Mouse (Mus musculus): ENCODE data around the gene Homer2. TPM values are rescaled to one million over a fixed set of nuclear protein-coding genes. Genes with fewer than 3 reads are reported as not detected.

The Homer2 gene
- polyA plus RNA-seq, 1 experiment from 2014 or later = 16.0 TPM

DNA sequence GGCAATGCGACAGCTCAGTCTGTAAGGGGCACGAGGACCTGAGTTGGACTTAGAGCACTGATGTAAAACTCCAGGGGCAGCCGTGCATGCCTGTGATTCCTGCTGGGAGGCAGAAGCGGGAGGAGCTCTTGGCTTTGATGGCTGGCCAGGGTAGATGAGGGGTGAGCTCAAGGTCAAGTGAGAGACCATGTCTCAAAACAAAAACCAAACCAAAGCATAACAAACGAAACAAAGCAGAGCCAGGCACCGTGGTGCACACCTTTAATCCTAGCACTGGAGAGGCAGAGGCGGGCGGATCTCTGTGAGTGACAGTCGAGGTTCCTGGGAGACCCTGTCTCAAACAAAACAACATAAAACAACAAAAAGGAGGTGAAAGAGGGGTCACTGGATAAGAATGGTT, 92.3 kb downstream of the Homer2 start:
- WGBS = 78% methylated on average over 9 of the region's 9 CpGs
- Histone ChIP-seq H3K27ac (ENCODE audit: low read depth, low read length) (no peak overlapping the region), H3K9ac (ENCODE audit: low read depth, low read length) (no peak overlapping the region), H3K36me3 (ENCODE audit: control insufficient read depth, insufficient read depth, low read length) (no peaks in the 10 kb centered on the region), H3K27me3 (replicated peaks; ENCODE audit: control insufficient read depth, insufficient read depth, low read length) (no peaks in the 10 kb centered on the region), H3K4me1 (replicated peaks; ENCODE audit: control insufficient read depth, insufficient read depth, low read length) (no peaks in the 10 kb centered on the region; the same call in 1 of the 2 replicates), H3K4me2 (no peak overlapping the region), H3K4me3 (ENCODE audit: low read depth, low read length) (no peak overlapping the region), H3K9me3 (ENCODE audit: control insufficient read depth, low read length) (no peaks in the 10 kb centered on the region)
- ATAC-seq (replicated peaks; ENCODE audit: low FRiP score) (no peak), DNase-seq (ENCODE audit: low spot score) (no peak)

DNA sequence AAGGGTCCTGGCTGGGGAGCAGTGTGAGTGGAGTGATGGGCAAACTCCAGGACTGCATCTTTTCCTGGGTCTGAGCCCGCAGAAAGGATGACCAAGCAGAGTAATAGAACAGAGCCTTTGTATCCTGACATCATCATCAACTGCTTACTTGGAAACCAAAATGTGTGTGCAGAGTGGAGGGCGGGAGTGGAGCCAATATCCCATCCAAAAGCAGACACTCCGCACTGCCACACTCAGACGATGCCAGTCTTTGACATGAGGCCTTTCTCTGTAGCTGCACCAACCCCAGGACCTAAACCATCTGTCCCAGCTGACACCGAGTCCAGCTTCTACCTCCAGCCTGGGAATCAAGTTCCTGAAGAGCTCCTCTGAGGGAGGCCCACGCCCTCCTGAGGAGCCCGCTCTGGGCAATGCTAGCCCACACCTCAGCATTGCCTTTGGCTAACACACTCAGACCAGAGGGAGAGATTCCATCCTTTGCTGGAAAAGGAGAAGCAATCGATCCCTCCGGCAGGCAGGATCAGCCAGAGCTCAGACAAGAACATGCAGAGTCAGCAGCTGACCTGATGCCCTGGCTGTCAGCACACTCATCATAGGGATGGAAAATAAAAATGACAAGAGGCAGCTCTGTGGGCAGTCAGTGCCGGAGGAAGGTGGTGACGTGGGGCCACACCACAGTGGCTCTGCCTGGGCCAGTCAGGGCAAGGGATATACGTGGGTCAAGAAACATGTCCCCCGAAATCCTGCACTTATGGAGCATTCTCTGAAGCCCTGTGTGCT, 94.3 kb downstream of the Homer2 start:
- no peak overlapping the region for H3K4me2 ChIP-seq
- no peaks in the 10 kb centered on the region for H3K27me3 ChIP-seq (replicated peaks; ENCODE audit: control insufficient read depth, insufficient read depth, low read length)
- no peaks in the 10 kb centered on the region for H3K9me3 ChIP-seq (ENCODE audit: control insufficient read depth, low read length)
- 88% methylated on average over 13 of the region's 13 CpGs for WGBS
- no peak overlapping the region for H3K9ac ChIP-seq (ENCODE audit: low read depth, low read length)
- no peaks in the 10 kb centered on the region for H3K36me3 ChIP-seq (ENCODE audit: control insufficient read depth, insufficient read depth, low read length)
- no peak for DNase-seq (ENCODE audit: low spot score)
- H3K27ac ChIP-seq (ENCODE audit: low read depth, low read length) = no peak overlapping the region
- ATAC-seq (replicated peaks; ENCODE audit: low FRiP score) = no peak
- no peaks in the 10 kb centered on the region; the same call in 1 of the 2 replicates for H3K4me1 ChIP-seq (replicated peaks; ENCODE audit: control insufficient read depth, insufficient read depth, low read length)
- no peak overlapping the region for H3K4me3 ChIP-seq (ENCODE audit: low read depth, low read length)

DNA sequence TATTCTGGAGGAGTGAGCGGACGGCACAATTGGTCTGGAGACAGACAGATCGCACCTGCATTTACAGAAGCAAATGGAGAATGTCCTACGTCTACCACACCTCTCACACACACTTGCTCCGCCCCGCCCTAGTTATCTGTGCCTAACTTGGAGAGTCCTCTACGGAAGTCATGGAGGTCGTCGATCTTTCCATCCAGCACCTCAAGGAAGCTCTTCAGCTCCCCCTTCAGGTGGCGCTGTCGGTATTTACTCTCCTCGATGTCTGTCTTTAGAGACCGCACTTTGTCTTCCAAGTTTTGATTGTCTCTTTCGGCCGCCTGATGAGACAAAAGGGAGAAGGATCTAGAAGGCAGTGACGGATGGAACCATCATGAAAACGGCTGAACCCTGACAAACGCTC, 97.2 kb downstream of the Homer2 start:
- 51% methylated on average over 18 of the region's 18 CpGs for WGBS
- Histone ChIP-seq H3K36me3 (ENCODE audit: control insufficient read depth, insufficient read depth, low read length) (no peaks in the 10 kb centered on the region), H3K9me3 (ENCODE audit: control insufficient read depth, low read length) (no peaks in the 10 kb centered on the region), H3K27ac (ENCODE audit: low read depth, low read length) (no peak overlapping the region), H3K9ac (ENCODE audit: low read depth, low read length) (no peak overlapping the region), H3K27me3 (replicated peaks; ENCODE audit: control insufficient read depth, insufficient read depth, low read length) (no peaks in the 10 kb centered on the region), H3K4me2 (no peak overlapping the region), H3K4me1 (replicated peaks; ENCODE audit: control insufficient read depth, insufficient read depth, low read length) (peaks cover 5% of the 10 kb centered on the region), H3K4me3 (ENCODE audit: low read depth, low read length) (no peak overlapping the region)
- ATAC-seq (replicated peaks; ENCODE audit: low FRiP score) = peak; percentile 63
- no peak for DNase-seq (ENCODE audit: low spot score)

DNA sequence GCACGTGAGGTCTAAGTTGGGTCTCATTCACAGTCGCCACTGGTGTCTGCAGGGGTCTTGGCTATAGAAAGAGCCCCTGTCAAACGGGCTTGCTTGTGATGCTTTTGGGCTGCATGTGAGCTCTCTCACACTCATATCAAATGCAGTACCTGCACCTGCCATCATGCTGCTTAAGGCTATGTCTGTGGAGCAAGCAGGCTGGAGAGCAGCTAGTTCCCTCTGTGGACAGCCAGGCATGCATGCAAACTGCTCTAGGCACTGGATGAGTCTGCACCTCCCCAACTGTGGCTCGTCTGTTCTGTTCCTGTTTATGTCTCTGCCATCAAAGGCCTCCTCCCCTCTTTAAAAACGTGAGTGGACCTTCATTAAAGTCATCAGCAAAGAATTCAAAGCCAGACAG, 100.9 kb downstream of the Homer2 start:
- WGBS = 66% methylated on average over 5 of the region's 5 CpGs
- ATAC-seq (replicated peaks; ENCODE audit: low FRiP score) (no peak), DNase-seq (ENCODE audit: low spot score) (no peak)
- Histone ChIP-seq H3K4me1 (replicated peaks; ENCODE audit: control insufficient read depth, insufficient read depth, low read length) (peaks cover 12% of the 10 kb centered on the region), H3K36me3 (ENCODE audit: control insufficient read depth, insufficient read depth, low read length) (no peaks in the 10 kb centered on the region), H3K4me3 (ENCODE audit: low read depth, low read length) (no peak overlapping the region), H3K27me3 (replicated peaks; ENCODE audit: control insufficient read depth, insufficient read depth, low read length) (no peaks in the 10 kb centered on the region), H3K9ac (ENCODE audit: low read depth, low read length) (no peak overlapping the region; the same call in 1 of the 2 replicates), H3K4me2 (no peak overlapping the region), H3K9me3 (ENCODE audit: control insufficient read depth, low read length) (no peaks in the 10 kb centered on the region), H3K27ac (ENCODE audit: low read depth, low read length) (peak overlapping the region; percentile 33; the same call in 1 of the 2 replicates)

DNA sequence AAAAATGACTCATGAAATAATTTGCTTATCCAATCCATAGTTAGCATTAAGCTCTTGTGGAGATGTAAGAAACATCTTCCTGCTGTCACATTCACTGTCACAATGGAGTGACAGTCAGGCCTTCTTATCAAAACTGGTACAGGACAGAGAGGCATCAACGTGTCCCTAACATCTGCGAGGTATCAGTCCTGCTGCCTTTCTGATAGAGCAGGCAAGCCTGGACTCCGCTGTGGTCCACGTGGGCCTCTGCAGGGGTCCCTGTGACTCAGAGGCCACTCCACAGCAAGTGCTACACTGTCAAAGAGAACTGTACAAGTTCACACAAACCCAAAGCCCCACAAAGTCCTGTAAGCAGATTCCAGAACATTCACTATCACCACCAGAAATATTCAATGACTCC, 101.8 kb downstream of the Homer2 start:
- Histone ChIP-seq H3K36me3 (ENCODE audit: control insufficient read depth, insufficient read depth, low read length) (no peaks in the 10 kb centered on the region), H3K27me3 (replicated peaks; ENCODE audit: control insufficient read depth, insufficient read depth, low read length) (no peaks in the 10 kb centered on the region), H3K4me2 (no peak overlapping the region), H3K9me3 (ENCODE audit: control insufficient read depth, low read length) (no peaks in the 10 kb centered on the region), H3K27ac (ENCODE audit: low read depth, low read length) (peak overlapping the region; percentile 33), H3K4me3 (ENCODE audit: low read depth, low read length) (no peak overlapping the region), H3K4me1 (replicated peaks; ENCODE audit: control insufficient read depth, insufficient read depth, low read length) (peaks cover 12% of the 10 kb centered on the region), H3K9ac (ENCODE audit: low read depth, low read length) (no peak overlapping the region; the same call in 1 of the 2 replicates)
- ATAC-seq (replicated peaks; ENCODE audit: low FRiP score) (peak; percentile 96), DNase-seq (ENCODE audit: low spot score) (peak; percentile 54)
- 29% methylated on average over 4 of the region's 4 CpGs for WGBS

DNA sequence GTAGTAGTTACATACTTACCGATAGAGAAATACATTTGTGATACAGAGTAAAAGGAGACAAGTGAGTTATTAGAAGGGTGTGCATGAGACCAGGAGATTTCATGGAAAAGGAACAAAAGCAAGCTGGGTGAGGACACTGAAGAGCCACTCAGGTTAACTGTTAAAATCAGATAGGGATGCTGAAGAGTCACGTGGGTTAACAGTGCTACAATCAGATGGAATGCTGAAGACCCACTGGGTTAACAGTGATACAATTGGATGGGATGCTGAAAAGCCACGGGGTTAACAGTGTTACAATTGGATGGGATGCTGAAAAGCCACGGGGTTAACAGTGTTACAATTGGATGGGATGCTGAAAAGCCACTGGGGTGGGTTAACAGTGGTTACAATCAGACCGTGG, 102.3 kb downstream of the Homer2 start:
- Histone ChIP-seq H3K9ac (ENCODE audit: low read depth, low read length) (no peak overlapping the region), H3K4me2 (no peak overlapping the region), H3K4me3 (ENCODE audit: low read depth, low read length) (no peak overlapping the region), H3K9me3 (ENCODE audit: control insufficient read depth, low read length) (no peaks in the 10 kb centered on the region), H3K36me3 (ENCODE audit: control insufficient read depth, insufficient read depth, low read length) (no peaks in the 10 kb centered on the region), H3K4me1 (replicated peaks; ENCODE audit: control insufficient read depth, insufficient read depth, low read length) (peaks cover 12% of the 10 kb centered on the region), H3K27ac (ENCODE audit: low read depth, low read length) (peak overlapping the region; percentile 75), H3K27me3 (replicated peaks; ENCODE audit: control insufficient read depth, insufficient read depth, low read length) (no peaks in the 10 kb centered on the region)
- no peak for DNase-seq (ENCODE audit: low spot score)
- peak; percentile 39 for ATAC-seq (replicated peaks; ENCODE audit: low FRiP score)
- 63% methylated on average over 5 of the region's 5 CpGs for WGBS

DNA sequence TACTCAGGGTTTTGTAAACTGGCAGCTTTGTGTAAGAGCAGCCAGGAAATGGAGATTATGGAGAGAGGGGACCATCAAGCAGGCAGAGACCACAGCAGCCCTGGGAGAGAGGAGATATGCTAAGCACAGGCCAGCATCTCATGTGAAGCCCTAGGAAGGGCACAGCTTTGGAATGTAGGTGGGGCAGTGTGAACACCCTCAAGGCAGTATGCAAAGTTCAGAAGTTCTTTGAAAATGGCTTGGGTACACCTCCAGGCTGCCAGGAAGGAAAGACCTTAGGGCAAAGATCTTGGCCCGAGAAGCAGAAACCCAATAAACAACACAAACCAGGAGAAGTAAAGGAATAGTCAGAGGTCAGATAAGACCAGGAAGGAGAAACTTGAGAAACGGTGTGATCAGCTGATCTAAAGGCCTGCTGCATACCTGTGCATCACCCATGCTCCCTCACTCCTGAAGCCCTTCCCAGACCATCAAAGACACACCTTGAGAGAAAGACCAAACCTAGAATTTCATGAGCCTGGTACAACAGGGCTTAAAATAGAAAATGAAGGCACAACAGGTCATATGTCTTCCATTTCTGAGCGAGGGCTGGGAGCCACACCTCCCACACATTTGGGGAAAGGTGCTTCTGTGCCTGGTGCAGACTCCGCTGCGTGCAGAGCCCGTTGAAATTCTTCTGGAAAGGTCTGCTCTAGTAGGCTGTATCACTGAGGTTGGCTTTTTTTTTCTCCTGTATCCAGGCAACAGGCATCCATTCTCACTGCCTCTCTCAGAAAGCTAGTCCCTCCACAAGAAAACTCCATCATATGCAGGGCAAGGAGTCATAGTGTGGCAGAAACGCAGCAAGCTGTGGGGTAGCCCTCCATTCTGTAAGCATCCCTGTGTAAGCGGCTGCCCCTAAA, 107.7 kb downstream of the Homer2 start:
- DNase-seq (ENCODE audit: low spot score) = peak; percentile 27
- WGBS = 72% methylated on average over 8 of the region's 8 CpGs

DNA sequence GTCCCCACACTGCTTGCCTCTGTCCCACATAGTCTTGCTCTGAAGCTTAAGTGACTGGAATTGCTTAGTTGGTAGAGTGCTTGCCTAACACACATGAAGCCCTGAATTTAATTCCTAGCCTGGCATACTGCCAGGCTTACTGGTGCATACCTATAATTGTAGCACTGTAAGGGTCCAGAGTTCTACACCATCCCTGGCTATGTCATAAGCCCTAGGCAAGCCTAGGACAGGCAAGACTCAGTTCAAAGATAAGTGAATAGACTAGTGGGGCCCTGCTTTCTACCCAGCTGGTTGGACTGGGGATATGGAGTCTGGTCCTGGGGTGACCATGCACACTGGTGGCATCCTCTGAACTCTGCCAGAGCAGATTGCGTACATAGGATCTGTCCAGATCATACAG, 109.7 kb downstream of the Homer2 start:
- Histone ChIP-seq H3K27ac (ENCODE audit: low read depth, low read length) (no peak overlapping the region), H3K27me3 (replicated peaks; ENCODE audit: control insufficient read depth, insufficient read depth, low read length) (no peaks in the 10 kb centered on the region), H3K36me3 (ENCODE audit: control insufficient read depth, insufficient read depth, low read length) (peaks cover 29% of the 10 kb centered on the region), H3K9ac (ENCODE audit: low read depth, low read length) (no peak overlapping the region), H3K4me2 (no peak overlapping the region), H3K9me3 (ENCODE audit: control insufficient read depth, low read length) (no peaks in the 10 kb centered on the region), H3K4me3 (ENCODE audit: low read depth, low read length) (no peak overlapping the region), H3K4me1 (replicated peaks; ENCODE audit: control insufficient read depth, insufficient read depth, low read length) (no peaks in the 10 kb centered on the region)
- DNase-seq (ENCODE audit: low spot score) = peak; percentile 18
- no peak for ATAC-seq (replicated peaks; ENCODE audit: low FRiP score)
- WGBS = 89% methylated on average over 1 of the region's 1 CpGs

More for the DNA sequence above, 107.7 kb downstream of the Homer2 start:
- Histone ChIP-seq H3K27me3 (replicated peaks; ENCODE audit: control insufficient read depth, insufficient read depth, low read length) (no peaks in the 10 kb centered on the region), H3K4me2 (no peak overlapping the region), H3K4me3 (ENCODE audit: low read depth, low read length) (no peak overlapping the region), H3K36me3 (ENCODE audit: control insufficient read depth, insufficient read depth, low read length) (peaks cover 16% of the 10 kb centered on the region), H3K9me3 (ENCODE audit: control insufficient read depth, low read length) (no peaks in the 10 kb centered on the region), H3K4me1 (replicated peaks; ENCODE audit: control insufficient read depth, insufficient read depth, low read length) (0 out of 2 replicates have a peak, but pooled peaks cover 3% of the 10 kb centered on the region), H3K27ac (ENCODE audit: low read depth, low read length) (no peak overlapping the region), H3K9ac (ENCODE audit: low read depth, low read length) (no peak overlapping the region)
- ATAC-seq (replicated peaks; ENCODE audit: low FRiP score) = no peak

Data from liver, embryonic 11.5 days (tissue).